Mouse (Mus musculus) ovary, postnatal 10 days (tissue): Measurements from ENCODE around the gene Mrps18b.

Experiments used
- DNase-seq: peaks from one replicate; pipeline ENCODE4 v3.0.0; 2022; ENCODE audit warnings: low spot score

Gene Mrps18b

GRCm38 (mm10) chr17:35874721-35875120 is 41.5 kb downstream of the Mrps18b start:
- no peak for DNase-seq

DNA sequence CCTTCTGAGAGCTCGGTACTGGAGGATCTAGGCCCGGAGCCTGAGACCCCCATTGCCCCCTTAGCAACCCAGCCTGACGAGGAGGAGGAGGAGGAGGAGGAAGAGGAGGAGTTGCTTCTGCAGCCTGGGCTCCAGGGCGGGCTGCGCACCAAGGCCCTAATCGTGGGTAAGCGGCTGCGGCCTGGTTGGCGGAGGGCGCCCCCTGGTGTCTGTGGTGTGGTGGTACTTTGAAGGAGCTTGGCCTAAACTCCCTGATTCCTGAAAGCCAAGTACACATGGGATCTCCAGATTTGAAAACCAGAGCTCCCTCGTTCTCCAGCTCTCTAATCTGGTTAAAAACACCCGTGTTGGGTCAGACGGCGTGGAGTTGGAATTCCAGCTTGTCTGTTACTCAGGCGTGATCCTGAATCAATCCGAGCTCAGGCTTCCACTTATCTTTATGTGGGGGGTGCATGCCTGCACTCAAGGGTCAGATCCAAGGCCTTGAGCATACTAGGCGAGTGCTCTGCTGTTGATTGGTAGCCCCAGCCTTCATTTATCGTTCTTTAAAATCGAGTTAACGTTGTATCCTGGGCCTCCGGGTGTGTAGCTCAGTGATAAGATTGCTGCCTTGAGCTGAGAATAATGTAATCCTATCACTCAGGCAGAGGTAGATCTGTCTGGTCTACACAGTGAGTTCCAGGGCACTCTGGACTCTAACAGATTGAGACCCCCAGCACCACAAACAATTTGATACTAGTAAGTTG is 42.2 kb downstream of the Mrps18b start:
- DNase-seq = peak; percentile 78

- DNase-seq = no peak
These were observed 45.1 kb downstream of the Mrps18b start for GRCm38 (mm10) chr17:35870884-35871696.

GRCm38 (mm10) chr17:35870151-35870883 is 45.9 kb downstream of the Mrps18b start:
- no peak for DNase-seq

GRCm38 (mm10) chr17:35869346-35870067 is 46.7 kb downstream of the Mrps18b start:
- DNase-seq = no peak

DNA sequence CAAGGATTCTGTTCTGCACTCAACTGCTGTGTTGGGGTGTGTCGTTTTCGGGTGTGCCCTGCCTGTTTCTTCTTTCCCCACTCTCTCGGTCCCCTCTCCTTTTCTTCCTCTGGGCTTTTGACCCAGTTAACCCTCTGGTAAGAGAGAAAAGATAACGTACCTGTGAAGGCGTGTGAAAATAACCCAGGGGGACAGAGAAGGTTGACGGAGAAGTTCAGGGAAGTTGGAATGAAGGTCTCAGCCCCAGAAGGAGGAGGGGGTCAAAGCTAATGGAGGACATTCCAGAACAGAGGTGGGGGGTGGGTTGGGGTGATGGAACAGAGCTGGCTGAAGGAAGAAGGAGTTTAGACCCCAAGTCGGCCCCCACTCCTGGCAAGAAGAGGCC is 47.2 kb downstream of the Mrps18b start:
- no peak for DNase-seq

GRCm38 (mm10) chr17:35868165-35868820 is 47.9 kb downstream of the Mrps18b start:
- no peak for DNase-seq

- no peak for DNase-seq
These were observed 49.0 kb downstream of the Mrps18b start for GRCm38 (mm10) chr17:35866911-35867890.

DNA sequence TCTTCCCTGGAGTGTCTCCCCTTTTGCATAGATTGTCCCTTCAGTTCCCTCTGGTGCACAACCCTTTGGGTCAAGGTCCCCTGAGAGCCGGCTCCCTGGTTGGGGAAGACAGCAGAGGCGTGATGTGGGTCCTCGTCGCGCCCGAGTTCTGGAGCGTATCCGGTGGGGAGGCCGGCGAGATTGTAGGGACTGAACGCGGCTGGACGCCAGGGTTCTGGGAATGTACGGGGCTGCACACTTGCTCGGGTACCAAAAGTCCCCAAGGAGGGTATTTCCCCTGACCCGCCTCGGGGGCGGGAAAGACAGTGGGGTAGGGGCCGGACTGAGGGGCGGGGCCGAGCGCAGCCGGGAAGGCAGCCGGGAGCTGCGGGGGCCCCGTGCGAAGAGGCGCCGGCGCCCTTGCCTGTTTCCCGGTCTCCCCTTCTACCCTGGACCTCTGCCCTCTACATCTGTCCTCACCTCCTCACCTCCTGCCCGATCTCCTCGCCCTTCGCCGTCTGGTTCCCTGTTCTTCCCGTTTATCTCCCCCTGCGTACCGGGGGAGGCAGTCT is 49.8 kb downstream of the Mrps18b start:
- DNase-seq = peak; percentile 62

- peak; percentile 57 for DNase-seq
These were observed 50.5 kb downstream of the Mrps18b start, which contains the start of gene Ppp1r18 for GRCm38 (mm10) chr17:35865481-35866280. Gene Ppp1r18 (plus strand): TSS chr17:35865593.

GRCm38 (mm10) chr17:35864832-35865353 is 51.3 kb downstream of the Mrps18b start:
- DNase-seq = no peak

- DNase-seq = peak; percentile 88
These were observed 54.9 kb downstream of the Mrps18b start, which contains the start of gene Nrm for GRCm38 (mm10) chr17:35861198-35861857. Gene Nrm (plus strand): TSS chr17:35861318.

- no peak for DNase-seq
These were observed 55.4 kb downstream of the Mrps18b start for GRCm38 (mm10) chr17:35860831-35861197.
